Mouse (Mus musculus) ES-Bruce4 (cell line): ENCODE results near the gene Ramp3.

Experiments
- CTCF ChIP-seq: IDR thresholded peaks from one replicate; pipeline ENCODE4 v1.8.1; 2011; ENCODE audit warnings: low read depth, low read length
- EP300 ChIP-seq: IDR thresholded peaks from 2 replicates; pipeline ENCODE4 v1.6.1; 2011; ENCODE audit warnings: low read depth, low read length; ENCODE audit not compliant: insufficient read depth
- POLR2A ChIP-seq: IDR thresholded peaks from one replicate; pipeline ENCODE4 v1.8.1; 2011; ENCODE audit warnings: low read length; ENCODE audit not compliant: insufficient read depth

GRCm38 (mm10) chr11:6624619-6625382 lies 33.5 kb upstream of the Ramp3 start:
- TF ChIP-seq CTCF (no peak), EP300 (no peak), POLR2A (no peak)
